Mouse (Mus musculus) megakaryocyte, embryonic 14.5 days (primary cell): Measurements from ENCODE around the gene Epb41l3.

Source experiments
- FLI1 ChIP-seq: IDR thresholded peaks from 2 replicates; pipeline ENCODE4 v1.6.1; 2012; ENCODE audit warnings: low read length, inconsistent platforms, mixed read lengths
- GATA1 ChIP-seq: IDR thresholded peaks from 3 replicates; pipeline ENCODE4 v1.6.1; 2012; ENCODE audit warnings: mixed read lengths, low read length, inconsistent platforms, borderline replicate concordance

DNA sequence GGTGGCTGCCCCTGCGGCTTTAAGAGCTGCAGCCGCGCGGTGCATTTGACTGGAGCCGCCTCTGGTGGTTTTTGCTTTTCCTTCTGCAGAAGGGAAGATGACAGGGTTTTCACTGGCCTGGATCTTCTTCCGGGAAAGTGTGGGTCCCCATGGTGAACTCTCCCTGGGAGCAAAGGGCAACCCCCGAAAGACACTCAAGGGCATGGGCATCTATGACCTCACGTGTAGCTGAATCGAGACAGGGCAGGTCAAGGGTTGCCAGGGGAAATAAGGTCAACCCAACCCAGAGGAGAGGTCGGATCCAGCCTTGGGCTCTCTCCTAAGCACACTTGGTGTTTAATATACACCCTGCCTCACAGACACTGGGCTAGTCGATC, 2.0 kb downstream of the Epb41l3 start:
- TF ChIP-seq GATA1 (no peak), FLI1 (no peak)
